Mouse (Mus musculus) hindbrain, postnatal 0 days (tissue): ENCODE measurements at regions not wholly inside any gene's neighbourhood (a gene's known extent, or its start where the extent isn't known, plus 50 kb on each side); places are given as distances from the start of the nearest gene placed in this dataset.

Experiments
- ATAC-seq: fragments of 200-750 bp; cut with Nextera tagmentation; 2 replicates; pipeline ENCODE4 v1.8.0; 2017; ENCODE audit warnings: mild to moderate bottlenecking, moderate TSS enrichment, moderate library complexity
- DNase-seq: peaks from one replicate; pipeline ENCODE4 v3.0.0-alpha.2; 2015; ENCODE audit warnings: low spot score
- H3K27ac ChIP-seq: fragments of 300-500 bp; sonication (generic); 2 replicates; pipeline ENCODE4 v1.5.1; 2014; ENCODE audit warnings: mild to moderate bottlenecking
- H3K27me3 ChIP-seq: fragments of 300-500 bp; sonication (generic); 2 replicates; pipeline ENCODE4 v1.6.1; 2014; ENCODE audit warnings: low read length, mixed read lengths; ENCODE audit not compliant: insufficient read depth
- H3K36me3 ChIP-seq: fragments of 300-500 bp; sonication (generic); 2 replicates; pipeline ENCODE4 v1.6.1; 2014; ENCODE audit warnings: low read length, mixed read lengths; ENCODE audit not compliant: insufficient read depth
- H3K4me1 ChIP-seq: fragments of 300-500 bp; sonication (generic); 2 replicates; pipeline ENCODE4 v1.6.1; 2014; ENCODE audit warnings: antibody characterized with exemption, low read length, mixed read lengths; ENCODE audit not compliant: insufficient read depth
- H3K4me2 ChIP-seq: fragments of 300-500 bp; sonication (generic); 2 replicates; pipeline ENCODE4 v1.6.1; 2014; ENCODE audit warnings: low read depth, mild to moderate bottlenecking, low read length, moderate library complexity, mixed read lengths
- H3K4me3 ChIP-seq: fragments of 300-500 bp; sonication (generic); 2 replicates; pipeline ENCODE4 v1.5.1; 2014; ENCODE audit warnings: low read length
- H3K9ac ChIP-seq: fragments of 300-500 bp; sonication (generic); replicated peaks from 2 replicates; pipeline ENCODE4 v1.6.1; 2014; ENCODE audit warnings: mild to moderate bottlenecking, low read length, moderate library complexity, mixed read lengths
- H3K9me3 ChIP-seq: fragments of 300-500 bp; sonication (generic); 2 replicates; pipeline ENCODE4 v1.6.1; 2016; ENCODE audit warnings: low read length, mixed read lengths
- CTCF ChIP-seq: IDR thresholded peaks from 2 replicates; pipeline ENCODE4 v1.5.1; 2016; ENCODE audit warnings: antibody characterized with exemption, control low read depth, low read depth
- WGBS: fragments of 180-500 bp; shearing (Covaris S2); extraction: QIAGEN DNeasy Blood & Tissue Kit; methylation state at CpG from one replicate; pipeline ENCODE4 v1.1.7; 2014; 5-methylcytosine and 5-hydroxymethylcytosine counted together

DNA sequence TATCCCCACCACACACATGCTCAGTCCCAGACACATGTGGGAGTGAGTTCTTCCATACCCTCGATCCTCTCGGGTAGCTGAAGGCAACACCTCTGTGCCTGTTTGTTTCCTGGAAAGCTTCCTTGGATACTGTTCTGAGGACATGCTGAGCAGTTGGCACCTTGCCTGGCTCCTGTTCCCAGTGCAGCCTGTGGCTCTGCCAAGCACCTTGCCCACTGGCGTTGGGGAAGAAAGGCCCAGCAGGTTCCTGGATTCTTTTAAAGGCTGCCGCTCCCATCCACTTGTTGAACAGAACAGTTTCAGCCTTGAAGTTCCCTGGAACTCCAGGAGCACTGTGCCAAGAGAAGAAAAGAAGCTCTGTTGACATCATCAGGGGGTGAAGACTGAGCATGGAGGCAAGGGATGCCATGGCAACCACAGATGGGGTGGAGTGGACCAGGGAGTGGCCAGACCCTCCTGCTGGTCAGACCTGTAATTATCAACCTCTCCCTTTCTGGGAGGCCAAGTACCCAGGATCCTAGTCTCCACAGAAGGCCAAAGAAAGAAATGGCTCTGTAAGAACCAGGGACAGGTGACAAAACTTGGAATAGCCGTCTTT lies 145.5 kb downstream of the Ptpn20 start:
- DNase-seq = peak; percentile 75
- Histone ChIP-seq H3K9ac (no peak overlapping the region), H3K4me1 (peaks cover 5% of the 10 kb centered on the region; the same call in 1 of the 2 replicates), H3K4me2 (no peak overlapping the region), H3K9me3 (no peaks in the 10 kb centered on the region), H3K36me3 (no peaks in the 10 kb centered on the region), H3K27me3 (no peaks in the 10 kb centered on the region), H3K4me3 (no peak overlapping the region), H3K27ac (no peak overlapping the region)
- TF ChIP-seq CTCF = peak; percentile 23; the same call in 1 of the 2 replicates
- peak; percentile 75 for ATAC-seq
- WGBS = 37% methylated on average over 5 of the region's 5 CpGs

- H3K4me3 ChIP-seq = no peak overlapping the region
- no peaks in the 10 kb centered on the region for H3K9me3 ChIP-seq
- H3K27me3 ChIP-seq = no peaks in the 10 kb centered on the region
- no peak overlapping the region for H3K4me2 ChIP-seq
- no peaks in the 10 kb centered on the region for H3K36me3 ChIP-seq
- H3K4me1 ChIP-seq = peaks cover 5% of the 10 kb centered on the region; the same call in 1 of the 2 replicates
- H3K27ac ChIP-seq = no peak overlapping the region
- no peak for TF ChIP-seq CTCF
- 77% methylated on average over 3 of the region's 3 CpGs for WGBS
- ATAC-seq (no peak), DNase-seq (no peak)
- no peak overlapping the region for H3K9ac ChIP-seq
Observed at GRCm38 (mm10) chr14:33735653-33736052, 146.6 kb downstream of the Ptpn20 start.

DNA sequence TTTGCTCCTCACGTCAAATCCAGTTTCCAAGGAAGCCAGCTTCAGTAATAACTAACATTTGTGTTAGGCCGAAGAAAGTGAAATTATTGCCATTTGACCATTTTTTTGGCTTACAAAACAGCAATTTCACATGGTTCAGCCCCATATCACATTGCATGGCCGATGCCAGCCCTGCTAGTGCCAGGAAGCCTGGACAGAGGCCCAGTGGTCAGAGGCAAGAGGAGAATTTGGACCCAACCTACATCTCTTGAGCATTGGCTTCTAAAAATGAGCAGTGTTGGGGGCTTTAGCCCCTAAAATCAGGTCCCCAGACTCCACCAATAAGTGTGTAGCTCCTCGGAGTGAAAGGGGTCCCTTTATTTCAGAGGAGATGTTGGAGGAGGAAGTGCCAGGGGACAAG lies 157.2 kb downstream of the Ptpn20 start:
- H3K27ac ChIP-seq = no peak overlapping the region
- TF ChIP-seq CTCF = no peak
- ATAC-seq (no peak), DNase-seq (no peak)
- H3K9ac ChIP-seq = no peak overlapping the region
- WGBS = 75% methylated on average over 4 of the region's 4 CpGs
- H3K9me3 ChIP-seq = no peaks in the 10 kb centered on the region; the same call in 1 of the 2 replicates
- no peak overlapping the region for H3K4me2 ChIP-seq
- no peaks in the 10 kb centered on the region for H3K27me3 ChIP-seq
- no peaks in the 10 kb centered on the region for H3K4me1 ChIP-seq
- H3K4me3 ChIP-seq = no peak overlapping the region
- no peaks in the 10 kb centered on the region for H3K36me3 ChIP-seq

DNA sequence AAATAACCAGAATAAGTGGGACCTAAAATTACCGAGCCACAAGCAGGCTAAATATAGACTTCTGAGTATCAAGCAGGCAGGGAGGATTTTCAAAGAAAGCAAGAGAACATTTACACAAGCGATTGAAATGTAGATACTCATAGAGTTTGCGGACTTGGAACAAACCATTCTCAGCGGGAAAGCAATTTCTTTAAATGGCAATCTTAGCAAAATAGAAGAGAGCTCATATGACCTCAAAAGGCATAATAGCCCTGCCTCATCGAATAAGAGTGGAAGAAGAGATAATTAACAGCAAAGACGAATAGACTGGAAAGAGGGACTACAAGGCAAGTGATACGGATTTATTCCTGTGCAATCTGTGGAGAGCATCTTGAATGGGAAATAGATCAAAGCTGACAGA lies 163.7 kb upstream of the Gdf10 start:
- H3K9me3 ChIP-seq = no peaks in the 10 kb centered on the region
- WGBS = 58% methylated on average over 7 of the region's 7 CpGs
- no peak overlapping the region for H3K9ac ChIP-seq
- H3K36me3 ChIP-seq = no peaks in the 10 kb centered on the region
- H3K27me3 ChIP-seq = no peaks in the 10 kb centered on the region
- no peak overlapping the region for H3K4me3 ChIP-seq
- H3K4me2 ChIP-seq = no peak overlapping the region
- TF ChIP-seq CTCF = no peak
- ATAC-seq = no peak
- H3K27ac ChIP-seq = no peak overlapping the region
- DNase-seq = peak; percentile 23
- no peaks in the 10 kb centered on the region for H3K4me1 ChIP-seq

- Histone ChIP-seq H3K9me3 (no peaks in the 10 kb centered on the region), H3K27ac (no peak overlapping the region), H3K4me3 (no peak overlapping the region), H3K4me2 (no peak overlapping the region), H3K36me3 (no peaks in the 10 kb centered on the region), H3K27me3 (no peaks in the 10 kb centered on the region), H3K4me1 (no peaks in the 10 kb centered on the region), H3K9ac (no peak overlapping the region)
- no peak for ATAC-seq
- TF ChIP-seq CTCF = no peak
- DNase-seq = no peak
- WGBS = 75% methylated on average over 3 of the region's 3 CpGs
Observed at GRCm38 (mm10) chr14:33763641-33764046, 159.7 kb upstream of the Gdf10 start.

GRCm38 (mm10) chr14:33765767-33766166 lies 157.6 kb upstream of the Gdf10 start:
- Histone ChIP-seq H3K27ac (no peak overlapping the region), H3K4me1 (no peaks in the 10 kb centered on the region), H3K9ac (no peak overlapping the region), H3K9me3 (no peaks in the 10 kb centered on the region), H3K4me2 (no peak overlapping the region), H3K27me3 (no peaks in the 10 kb centered on the region), H3K4me3 (no peak overlapping the region), H3K36me3 (no peaks in the 10 kb centered on the region)
- no peak for ATAC-seq
- DNase-seq = no peak
- TF ChIP-seq CTCF = no peak
- 68% methylated on average over 1 of the region's 1 CpGs for WGBS

- 85% methylated on average over 3 of the region's 3 CpGs for WGBS
- Histone ChIP-seq H3K9me3 (no peaks in the 10 kb centered on the region), H3K36me3 (no peaks in the 10 kb centered on the region), H3K4me3 (no peak overlapping the region), H3K27ac (no peak overlapping the region), H3K9ac (no peak overlapping the region), H3K27me3 (no peaks in the 10 kb centered on the region), H3K4me2 (no peak overlapping the region), H3K4me1 (no peaks in the 10 kb centered on the region)
- ATAC-seq = no peak
- TF ChIP-seq CTCF = no peak
- DNase-seq = no peak
Observed at GRCm38 (mm10) chr14:33772374-33772773, 151.0 kb upstream of the Gdf10 start.
